Comparison of ENCODE assay signal across 17 mouse cellular contexts in genomic region chr4:22102478-22102877, GRCm38 (mm10).
DNase-seq lines count a peak whose midpoint lies in the region; ATAC-seq and TF ChIP-seq lines count a peak whose summit lies in the region.
"Had no signal": no experiment of that assay in that cellular context is flagged by ENCODE, and none has a peak within 500 bp of the region (broad histone marks: within the 10 kb centered on the region; RNA-seq: fewer than 3 reads in every experiment).

No protein-coding gene starts in this region.

- no peaks in the 10 kb centered on the region for H3K36me3 ChIP-seq in hindbrain, embryonic 13.5 days
- no peaks in the 10 kb centered on the region for H3K36me3 ChIP-seq in midbrain, embryonic 16.5 days (ENCODE audit: control insufficient read depth, insufficient read depth, low read length)
- H3K36me3 ChIP-seq: heart, embryonic 10.5 days; limb, embryonic 12.5 days had no signal

- no peak overlapping the region for H3K4me3 ChIP-seq in hindbrain, embryonic 13.5 days
- no peak overlapping the region for H3K4me3 ChIP-seq in midbrain, embryonic 16.5 days (ENCODE audit: low read depth, low read length)
- no peak overlapping the region for H3K4me3 ChIP-seq in lung, adult 2 months (replicated peaks; ENCODE audit: extremely low read depth, low read depth, low read length)
- H3K4me3 ChIP-seq: heart, embryonic 10.5 days; limb, embryonic 12.5 days had no signal

- H3K9me3 ChIP-seq in hindbrain, embryonic 13.5 days, result no peaks in the 10 kb centered on the region
- no peaks in the 10 kb centered on the region for H3K9me3 ChIP-seq in midbrain, embryonic 16.5 days (replicated peaks; ENCODE audit: control insufficient read depth, low read length, poor library complexity, severe bottlenecking)
- H3K9me3 ChIP-seq: heart, embryonic 10.5 days; limb, embryonic 12.5 days had no signal

- H3K4me2 ChIP-seq in hindbrain, embryonic 13.5 days, result no peak overlapping the region
- no peak overlapping the region for H3K4me2 ChIP-seq in midbrain, embryonic 16.5 days (ENCODE audit: low read length)
- H3K4me2 ChIP-seq: limb, embryonic 12.5 days had no signal

- DNase-seq in frontal cortex, adult 2 months (ENCODE audit: extremely low spot score in 1 of 2, low spot score in 1 of 2), result no peak
- DNase-seq in brain, embryonic 14.5 days (ENCODE audit: low read depth), result peak; percentile 81
- no peak for DNase-seq in lung, adult 2 months
- no peak for DNase-seq in urinary bladder, postnatal 36 days (ENCODE audit: low spot score in 2 of 2)
- DNase-seq: B cell, adult 2 months; cerebellum, adult 18-20 months; gastrocnemius, postnatal 25 days; heart, postnatal 36 days; kidney, adult 11 months; kidney, postnatal 10 days; thymus, postnatal 25 days had no signal

- H3K9ac ChIP-seq in hindbrain, embryonic 13.5 days, result no peak overlapping the region
- H3K9ac ChIP-seq in midbrain, embryonic 16.5 days (ENCODE audit: low read depth, low read length), result no peak overlapping the region
- H3K9ac ChIP-seq: limb, embryonic 12.5 days had no signal

- 55% methylated on average over 5 of the region's 5 CpGs for WGBS in hindbrain, embryonic 13.5 days
- WGBS in midbrain, embryonic 16.5 days, result 33% methylated on average over 5 of the region's 5 CpGs
- WGBS in lung, adult 2 months, result 66% methylated on average over 5 of the region's 5 CpGs

- no peak for TF ChIP-seq POLR2A in brain, embryonic 14.5 days (IDR thresholded peaks at IDR 0.05; ENCODE audit: borderline replicate concordance, extremely low read depth, insufficient read depth, insufficient read length, poor library complexity, severe bottlenecking)
- no peak for TF ChIP-seq POLR2A in lung, adult 2 months (IDR thresholded peaks at IDR 0.05; ENCODE audit: borderline replicate concordance, extremely low read depth, low read depth, low read length)

- H3K27ac ChIP-seq in hindbrain, embryonic 13.5 days, result 0 out of 2 replicates have a peak overlapping the region, but pooled peaks have one; percentile 55
- H3K27ac ChIP-seq in midbrain, embryonic 16.5 days (ENCODE audit: low read length), result peak overlapping the region; percentile 43
- H3K27ac ChIP-seq: heart, embryonic 10.5 days; limb, embryonic 12.5 days had no signal

- peaks cover 14% of the 10 kb centered on the region for H3K4me1 ChIP-seq in hindbrain, embryonic 13.5 days (replicated peaks)
- H3K4me1 ChIP-seq in midbrain, embryonic 16.5 days (ENCODE audit: control insufficient read depth, insufficient read depth, low read length), result peaks cover 10% of the 10 kb centered on the region; the same call in 1 of the 2 replicates
- H3K4me1 ChIP-seq in lung, adult 2 months (ENCODE audit: control insufficient read depth, insufficient read depth, low read length), result no peaks in the 10 kb centered on the region
- H3K4me1 ChIP-seq: heart, embryonic 10.5 days; limb, embryonic 12.5 days had no signal

- peak; percentile 62 for ATAC-seq in frontal cortex, adult (ENCODE audit: low TSS enrichment)
- peak; percentile 76 for ATAC-seq in hindbrain, embryonic 13.5 days (ENCODE audit: low FRiP score)
- ATAC-seq in midbrain, embryonic 16.5 days, result peak; percentile 91
- ATAC-seq: Patski had no signal

- no peak for TF ChIP-seq CTCF in brain, embryonic 14.5 days (IDR thresholded peaks at IDR 0.05; ENCODE audit: borderline replicate concordance, extremely low read depth, insufficient read depth, insufficient read length)
- TF ChIP-seq CTCF in lung, adult 2 months (IDR thresholded peaks at IDR 0.05; ENCODE audit: insufficient read depth, low read length), result no peak

- no peaks in the 10 kb centered on the region for H3K27me3 ChIP-seq in hindbrain, embryonic 13.5 days
- no peaks in the 10 kb centered on the region for H3K27me3 ChIP-seq in midbrain, embryonic 16.5 days (ENCODE audit: control insufficient read depth, insufficient read depth, low read depth, low read length)
- H3K27me3 ChIP-seq: limb, embryonic 12.5 days had no signal
